Mouse (Mus musculus): ENCODE measurements around the gene Tnfaip1. TPM values are rescaled to one million over a fixed set of nuclear protein-coding genes. Genes with fewer than 3 reads are reported as not detected.

The Tnfaip1 gene
- polyA plus RNA-seq, 1 experiment, result 60.7 TPM

GRCm38 (mm10) chr11:78475289-78475688 is 60.8 kb downstream of the Tnfaip1 start:
- Histone ChIP-seq H3K79me3 (ENCODE audit: low read depth) (no peaks in the 10 kb centered on the region), H3ac (ENCODE audit: control insufficient read depth, insufficient read length, low read depth) (no peak overlapping the region), H3K27me3 (ENCODE audit: control insufficient read depth, insufficient read depth, insufficient read length) (peaks cover 21% of the 10 kb centered on the region), H3K36me3 (ENCODE audit: control insufficient read depth, insufficient read depth) (no peaks in the 10 kb centered on the region), H3K79me2 (ENCODE audit: control insufficient read depth, insufficient read depth) (no peaks in the 10 kb centered on the region), H3K4me3 (ENCODE audit: insufficient read depth, poor library complexity, severe bottlenecking) (no peak overlapping the region)
- TF ChIP-seq CTCF (IDR thresholded peaks at IDR 0.05; ENCODE audit: control insufficient read depth, insufficient read depth, insufficient read length) (no peak), MYOD1 (IDR thresholded peaks at IDR 0.05; ENCODE audit: control insufficient read depth, insufficient read length, low read depth) (no peak), MYOG (IDR thresholded peaks at IDR 0.05; ENCODE audit: control insufficient read depth, extremely low read depth, insufficient read length) (no peak), USF1 (IDR thresholded peaks at IDR 0.05; ENCODE audit: low read depth) (no peak), CEBPB (IDR thresholded peaks at IDR 0.05; ENCODE audit: low read depth) (no peak), MAX (IDR thresholded peaks at IDR 0.05) (no peak), FOSL1 (IDR thresholded peaks at IDR 0.05; ENCODE audit: insufficient read depth, low read length, poor library complexity, severe bottlenecking) (no peak)

Other genes with a start within 250 kb of the Tnfaip1 start
- gene BC030499, start 245.5 kb downstream of the Tnfaip1 start, polyA plus RNA-seq (2012; fragmentation: generic; extraction: Trizol), result 0.02 TPM
- gene Spag5, start 234.8 kb downstream of the Tnfaip1 start, polyA plus RNA-seq (2012; fragmentation: generic; extraction: Trizol), result 33.1 TPM
- gene Aldoc, start 213.4 kb downstream of the Tnfaip1 start, polyA plus RNA-seq (2012; fragmentation: generic; extraction: Trizol), result 0.91 TPM
- 37.1 TPM for gene Pigs, start 207.9 kb downstream of the Tnfaip1 start, polyA plus RNA-seq (2012; fragmentation: generic; extraction: Trizol)
- gene Unc119, start 192.8 kb downstream of the Tnfaip1 start, polyA plus RNA-seq (2012; fragmentation: generic; extraction: Trizol), result 29.5 TPM
- 0.39 TPM for gene Foxn1, start 149.8 kb downstream of the Tnfaip1 start, polyA plus RNA-seq (2012; fragmentation: generic; extraction: Trizol)
- gene Slc13a2, start 114.1 kb downstream of the Tnfaip1 start, polyA plus RNA-seq (2012; fragmentation: generic; extraction: Trizol), result not detected
- gene Slc46a1, start 70.6 kb downstream of the Tnfaip1 start, polyA plus RNA-seq (2012; fragmentation: generic; extraction: Trizol), result 7.3 TPM
- 0.19 TPM for gene Sarm1, start 38.6 kb downstream of the Tnfaip1 start, polyA plus RNA-seq (2012; fragmentation: generic; extraction: Trizol)
- gene Vtn, start 37.2 kb downstream of the Tnfaip1 start, polyA plus RNA-seq (2012; fragmentation: generic; extraction: Trizol), result not detected
- gene Sebox, start 32.9 kb downstream of the Tnfaip1 start, polyA plus RNA-seq (2012; fragmentation: generic; extraction: Trizol), result 0.02 TPM
- 41.3 TPM for gene Tmem199, start 24.2 kb downstream of the Tnfaip1 start, polyA plus RNA-seq (2012; fragmentation: generic; extraction: Trizol)
- gene Poldip2, start 24.1 kb downstream of the Tnfaip1 start, polyA plus RNA-seq (2012; fragmentation: generic; extraction: Trizol), result 111 TPM
- 61.1 TPM for gene Ift20, start within 50 bp of the Tnfaip1 start, polyA plus RNA-seq (2012; fragmentation: generic; extraction: Trizol)
- gene Tmem97, start 14.4 kb upstream of the Tnfaip1 start, polyA plus RNA-seq (2012; fragmentation: generic; extraction: Trizol), result 164 TPM
- gene Nlk, start 161.0 kb upstream of the Tnfaip1 start, polyA plus RNA-seq (2012; fragmentation: generic; extraction: Trizol), result 5.9 TPM
- gene Ccnq, start 215.4 kb upstream of the Tnfaip1 start, polyA plus RNA-seq (2012; fragmentation: generic; extraction: Trizol), result 29.8 TPM